Mouse (Mus musculus) myocyte (in vitro differentiated cells): Measurements from ENCODE around the gene Hoxc8. TPM values are rescaled to one million over a fixed set of nuclear protein-coding genes. Genes with fewer than 3 reads are reported as not detected.

Experiments used
- H3K27me3 ChIP-seq: one replicate; pipeline ENCODE4 v1.6.1; 2011; ENCODE audit not compliant: control insufficient read depth, insufficient read depth, insufficient read length
- H3K36me3 ChIP-seq: one replicate; pipeline ENCODE4 v1.6.1; 2011; ENCODE audit not compliant: control insufficient read depth, insufficient read depth
- H3K4me2 ChIP-seq: one replicate; pipeline ENCODE4 v1.6.1; 2011; ENCODE audit warnings: low read depth, control low read depth
- H3K4me3 ChIP-seq: one replicate; pipeline ENCODE4 v1.5.1; 2011; ENCODE audit warnings: mild to moderate bottlenecking, control low read depth, moderate library complexity
- H3K79me2 ChIP-seq: one replicate; pipeline ENCODE4 v1.6.1; 2011; ENCODE audit not compliant: control insufficient read depth, insufficient read depth
- H3ac ChIP-seq: one replicate; pipeline ENCODE4 v1.6.1; 2011; ENCODE audit not compliant: control insufficient read depth, insufficient read length
- CEBPB ChIP-seq: IDR thresholded peaks from 2 replicates; pipeline ENCODE4 v1.6.1; 2011; ENCODE audit warnings: mild to moderate bottlenecking, moderate library complexity; ENCODE audit not compliant: poor library complexity, insufficient read depth, severe bottlenecking
- E2F4 ChIP-seq: IDR thresholded peaks from one replicate; pipeline ENCODE4 v1.6.1; 2011; ENCODE audit warnings: mild to moderate bottlenecking, control low read depth, moderate library complexity; ENCODE audit not compliant: insufficient read depth
- MAX ChIP-seq: IDR thresholded peaks from one replicate; pipeline ENCODE4 v1.6.1; 2011; ENCODE audit warnings: low read depth, mild to moderate bottlenecking, control low read depth
- MYOD1 ChIP-seq, 3 experiments: IDR thresholded peaks; one replicate each; pipeline ENCODE4 v1.6.1; 2011; ENCODE audit warnings: control low read depth in 2 of 3, low read depth in 2 of 3, mild to moderate bottlenecking in 2 of 3, moderate library complexity in 1 of 3; ENCODE audit not compliant: insufficient read length in 2 of 3, control insufficient read depth in 1 of 3
- MYOG ChIP-seq, 3 experiments: IDR thresholded peaks; one replicate each; pipeline ENCODE4 v1.6.1; 2011; ENCODE audit warnings: control low read depth in 2 of 3, low read depth in 2 of 3, mild to moderate bottlenecking in 2 of 3; ENCODE audit not compliant: insufficient read length in 2 of 3, control insufficient read depth in 1 of 3, insufficient read depth in 1 of 3
- POLR2A ChIP-seq: IDR thresholded peaks from one replicate; pipeline ENCODE4 v1.6.1; 2011; ENCODE audit warnings: low read depth, mild to moderate bottlenecking, control low read depth, moderate library complexity; ENCODE audit not compliant: insufficient read length
- POLR2AphosphoS2 ChIP-seq: IDR thresholded peaks from one replicate; pipeline ENCODE4 v1.6.1; 2011; ENCODE audit warnings: low read depth, control low read depth; ENCODE audit not compliant: insufficient read length
- REST ChIP-seq: IDR thresholded peaks from one replicate; pipeline ENCODE4 v1.6.1; 2011; ENCODE audit warnings: mild to moderate bottlenecking, control low read depth, moderate library complexity; ENCODE audit not compliant: insufficient read depth, insufficient read length
- SRF ChIP-seq: IDR thresholded peaks from one replicate; pipeline ENCODE4 v1.6.1; 2011; ENCODE audit warnings: low read depth; ENCODE audit not compliant: control insufficient read depth, insufficient read length
- TCF12 ChIP-seq: IDR thresholded peaks from one replicate; pipeline ENCODE4 v1.6.1; 2011; ENCODE audit warnings: mild to moderate bottlenecking, control low read depth; ENCODE audit not compliant: poor library complexity, insufficient read depth, severe bottlenecking
- TCF3 ChIP-seq: IDR thresholded peaks from one replicate; pipeline ENCODE4 v1.6.1; 2011; ENCODE audit warnings: low read depth, control low read depth; ENCODE audit not compliant: insufficient read length
- USF1 ChIP-seq: IDR thresholded peaks from one replicate; pipeline ENCODE4 v1.6.1; 2011; ENCODE audit warnings: low read depth, mild to moderate bottlenecking, control low read depth, moderate library complexity
- polyA plus RNA-seq: library from polyadenylated mRNA; unstranded; fragments of >200 nt; fragmentation: generic; extraction: Trizol; gene quantifications from one replicate; pipeline ENCODE4 v1.2.1, GENCODE M21; 2012; ENCODE audit warnings: missing spikeins

The Hoxc8 gene
- polyA plus RNA-seq, 1 experiment: 0.71 TPM

GRCm38 (mm10) chr15:103002156-103002555 lies 11.7 kb downstream of the Hoxc8 start:
- H3K4me3 ChIP-seq: peak overlapping the region; percentile 73
- peaks cover 74% of the 10 kb centered on the region for H3K79me2 ChIP-seq
- no peaks in the 10 kb centered on the region for H3K36me3 ChIP-seq
- H3K27me3 ChIP-seq: no peaks in the 10 kb centered on the region
- peak overlapping the region; percentile 98 for H3K4me2 ChIP-seq
- no peak for TF ChIP-seq CEBPB
- no peak for TF ChIP-seq USF1
- TF ChIP-seq TCF3: no peak
- no peak for TF ChIP-seq MYOD1 (IDR thresholded peaks at IDR 0.05; ENCODE audit: control insufficient read depth in 1 of 3, insufficient read length in 2 of 3, low read depth in 2 of 3)
- TF ChIP-seq E2F4: no peak
- TF ChIP-seq MYOG (IDR thresholded peaks at IDR 0.05; ENCODE audit: control insufficient read depth in 1 of 3, insufficient read depth in 1 of 3, insufficient read length in 2 of 3, low read depth in 2 of 3): no peak
- no peak for TF ChIP-seq MAX
- TF ChIP-seq REST: no peak
- TF ChIP-seq SRF: no peak
- no peak for TF ChIP-seq POLR2A
- no peak overlapping the region for H3ac ChIP-seq

GRCm38 (mm10) chr15:103002821-103003448 lies 12.5 kb downstream of the Hoxc8 start:
- H3K79me2 ChIP-seq: peaks cover 82% of the 10 kb centered on the region
- peak overlapping the region; percentile 98 for H3K4me2 ChIP-seq
- H3K4me3 ChIP-seq: peak overlapping the region; percentile 73

GRCm38 (mm10) chr15:103005308-103005707 lies 14.9 kb downstream of the Hoxc8 start:
- Histone ChIP-seq H3K36me3 (no peaks in the 10 kb centered on the region), H3K4me2 (peak overlapping the region; percentile 98), H3K79me2 (peaks cover 96% of the 10 kb centered on the region), H3ac (peak overlapping the region; percentile 26), H3K27me3 (no peaks in the 10 kb centered on the region), H3K4me3 (peak overlapping the region; percentile 20)
- TF ChIP-seq POLR2A: peak; percentile 60
- TF ChIP-seq MAX: no peak
- no peak for TF ChIP-seq TCF12
- TF ChIP-seq SRF: no peak
- TF ChIP-seq MYOG (IDR thresholded peaks at IDR 0.05; ENCODE audit: control insufficient read depth in 1 of 3, insufficient read depth in 1 of 3, insufficient read length in 2 of 3, low read depth in 2 of 3): no peak
- TF ChIP-seq POLR2AphosphoS2: peak; percentile 20
- no peak for TF ChIP-seq TCF3

More at GRCm38 (mm10) chr15:103002821-103003448, 12.5 kb downstream of the Hoxc8 start:
- H3K36me3 ChIP-seq: no peaks in the 10 kb centered on the region
- TF ChIP-seq MYOG (IDR thresholded peaks at IDR 0.05; ENCODE audit: control insufficient read depth in 1 of 3, insufficient read depth in 1 of 3, insufficient read length in 2 of 3, low read depth in 2 of 3) (peak in 1 of 3 experiments; percentile 3), SRF (no peak), POLR2AphosphoS2 (peak; percentile 19), POLR2A (peak; percentile 33), TCF3 (no peak)
- H3ac ChIP-seq: no peak overlapping the region
- no peaks in the 10 kb centered on the region for H3K27me3 ChIP-seq

- no peak for TF ChIP-seq POLR2A
- no peak for TF ChIP-seq TCF3
- no peak for TF ChIP-seq MYOD1 (IDR thresholded peaks at IDR 0.05; ENCODE audit: control insufficient read depth in 1 of 3, insufficient read length in 2 of 3, low read depth in 2 of 3)
- TF ChIP-seq MYOG (IDR thresholded peaks at IDR 0.05; ENCODE audit: control insufficient read depth in 1 of 3, insufficient read depth in 1 of 3, insufficient read length in 2 of 3, low read depth in 2 of 3): no peak
- no peak for TF ChIP-seq POLR2AphosphoS2
- H3K4me3 ChIP-seq: peak overlapping the region; percentile 20
- H3K36me3 ChIP-seq: no peaks in the 10 kb centered on the region
- H3K4me2 ChIP-seq: peak overlapping the region; percentile 98
- peaks cover 92% of the 10 kb centered on the region for H3K79me2 ChIP-seq
- H3K27me3 ChIP-seq: no peaks in the 10 kb centered on the region
- H3ac ChIP-seq: peak overlapping the region; percentile 26
These were observed 15.4 kb downstream of the Hoxc8 start for GRCm38 (mm10) chr15:103005797-103006196.

- peak overlapping the region; percentile 20 for H3K4me3 ChIP-seq
- H3K4me2 ChIP-seq: peak overlapping the region; percentile 98
- H3K79me2 ChIP-seq: peaks cover 86% of the 10 kb centered on the region
- H3K27me3 ChIP-seq: no peaks in the 10 kb centered on the region
- no peak overlapping the region for H3ac ChIP-seq
- TF ChIP-seq REST (no peak), POLR2A (no peak), MAX (no peak), MYOG (IDR thresholded peaks at IDR 0.05; ENCODE audit: control insufficient read depth in 1 of 3, insufficient read depth in 1 of 3, insufficient read length in 2 of 3, low read depth in 2 of 3) (no peak), SRF (no peak), USF1 (no peak), TCF3 (no peak), POLR2AphosphoS2 (no peak), TCF12 (no peak), E2F4 (no peak), CEBPB (no peak), MYOD1 (IDR thresholded peaks at IDR 0.05; ENCODE audit: control insufficient read depth in 1 of 3, insufficient read length in 2 of 3, low read depth in 2 of 3) (no peak)
- no peaks in the 10 kb centered on the region for H3K36me3 ChIP-seq
These were observed 15.9 kb downstream of the Hoxc8 start for GRCm38 (mm10) chr15:103006326-103006725.
